Mouse (Mus musculus) spleen, adult 2 months (tissue): Measurements from ENCODE around the gene Tm9sf3. TPM values are rescaled to one million over a fixed set of nuclear protein-coding genes. Genes with fewer than 3 reads are reported as not detected.

Experiments used
- DNase-seq, 2 experiments: peaks; one replicate each; pipeline versions ENCODE4 v3.0.0 to v3.0.0-alpha.2; 2012 to 2021; ENCODE audit warnings: low spot score in 2 of 2, low read depth in 1 of 2
- H3K27ac ChIP-seq: fragments of 200-500 bp; 2 replicates; pipeline ENCODE4 v1.5.1; 2012; ENCODE audit warnings: low read length, inconsistent platforms; ENCODE audit not compliant: insufficient read depth
- H3K27me3 ChIP-seq: fragments of 200-500 bp; 2 replicates; pipeline ENCODE4 v1.6.1; 2012; ENCODE audit warnings: mild to moderate bottlenecking, moderate library complexity, low read length, inconsistent platforms; ENCODE audit not compliant: control insufficient read depth, insufficient read depth
- H3K36me3 ChIP-seq: fragments of 200-500 bp; 2 replicates; pipeline ENCODE4 v1.6.1; 2012; ENCODE audit warnings: mild to moderate bottlenecking, low read length, inconsistent platforms; ENCODE audit not compliant: control insufficient read depth, insufficient read depth
- H3K4me1 ChIP-seq: fragments of 200-500 bp; 2 replicates; pipeline ENCODE4 v1.6.1; 2011; ENCODE audit warnings: inconsistent platforms; ENCODE audit not compliant: control insufficient read depth, insufficient read depth, insufficient read length
- H3K4me3 ChIP-seq: fragments of 200-500 bp; 2 replicates; pipeline ENCODE4 v1.5.1; 2011; ENCODE audit warnings: mild to moderate bottlenecking, inconsistent platforms; ENCODE audit not compliant: insufficient read depth, insufficient read length; ENCODE audit errors: extremely low read depth
- CTCF ChIP-seq: fragments of 200-500 bp; IDR thresholded peaks from 2 replicates; pipeline ENCODE4 v1.5.1; 2011; ENCODE audit warnings: mild to moderate bottlenecking, inconsistent platforms; ENCODE audit not compliant: insufficient read depth, insufficient read length, insufficient replicate concordance; ENCODE audit errors: extremely low read depth
- POLR2A ChIP-seq: fragments of 200-500 bp; IDR thresholded peaks from 2 replicates; pipeline ENCODE4 v1.6.1; 2011; ENCODE audit warnings: low read depth, low read length, inconsistent platforms
- WGBS: fragments of 180-500 bp; shearing (Covaris S2); methylation state at CpG from one replicate; pipeline ENCODE4 v1.1.7; 2018; 5-methylcytosine and 5-hydroxymethylcytosine counted together
- polyA plus RNA-seq: library from polyadenylated mRNA; depleted of rRNA; stranded (reverse); fragments of >200 nt; gene quantifications from 2 replicates; pipeline ENCODE4 v1.2.3, GENCODE M21; 2012

Gene Tm9sf3
- polyA plus RNA-seq, 1 experiment = 23.8 TPM

- DNase-seq = no peak
- H3K4me1 ChIP-seq = no peaks in the 10 kb centered on the region
- WGBS = 66% methylated on average over 4 of the region's 4 CpGs
- H3K27me3 ChIP-seq = no peaks in the 10 kb centered on the region
- TF ChIP-seq POLR2A (no peak), CTCF (no peak)
- H3K27ac ChIP-seq = no peak overlapping the region
- H3K4me3 ChIP-seq = no peak overlapping the region
- H3K36me3 ChIP-seq = peaks cover 21% of the 10 kb centered on the region
Observed at GRCm38 (mm10) chr19:41246271-41246670, 17.5 kb downstream of the Tm9sf3 start.

GRCm38 (mm10) chr19:41244581-41244980, 19.2 kb downstream of the Tm9sf3 start:
- peak in 1 of 2 experiments; percentile 44 for DNase-seq
- H3K36me3 ChIP-seq = peaks cover 27% of the 10 kb centered on the region

GRCm38 (mm10) chr19:41241997-41242396, 21.8 kb downstream of the Tm9sf3 start:
- Histone ChIP-seq H3K27ac (no peak overlapping the region), H3K4me1 (no peaks in the 10 kb centered on the region), H3K4me3 (no peak overlapping the region), H3K27me3 (no peaks in the 10 kb centered on the region), H3K36me3 (peaks cover 28% of the 10 kb centered on the region)
- TF ChIP-seq POLR2A (no peak), CTCF (no peak)
- no peak for DNase-seq
- 89% methylated on average over 5 of the region's 5 CpGs for WGBS

More at GRCm38 (mm10) chr19:41244581-41244980, 19.2 kb downstream of the Tm9sf3 start:
- H3K4me3 ChIP-seq = no peak overlapping the region
- H3K27ac ChIP-seq = no peak overlapping the region
- no peaks in the 10 kb centered on the region for H3K27me3 ChIP-seq
- no peaks in the 10 kb centered on the region for H3K4me1 ChIP-seq
- TF ChIP-seq POLR2A (no peak), CTCF (peak; percentile 31; the same call in 1 of the 2 replicates)
- WGBS = 77% methylated on average over 6 of the region's 6 CpGs

GRCm38 (mm10) chr19:41233698-41234097, 30.1 kb downstream of the Tm9sf3 start:
- Histone ChIP-seq H3K4me3 (no peak overlapping the region), H3K4me1 (no peaks in the 10 kb centered on the region), H3K27me3 (no peaks in the 10 kb centered on the region), H3K27ac (no peak overlapping the region), H3K36me3 (peaks cover 32% of the 10 kb centered on the region)
- TF ChIP-seq CTCF (no peak), POLR2A (no peak)
- WGBS = 94% methylated on average over 4 of the region's 4 CpGs
- DNase-seq = no peak

GRCm38 (mm10) chr19:41208326-41208725, 55.5 kb downstream of the Tm9sf3 start:
- no peak for TF ChIP-seq POLR2A
- H3K27me3 ChIP-seq = peaks cover 8% of the 10 kb centered on the region
- no peak overlapping the region for H3K4me3 ChIP-seq
- peaks cover 5% of the 10 kb centered on the region; the same call in 1 of the 2 replicates for H3K4me1 ChIP-seq
- H3K27ac ChIP-seq = no peak overlapping the region
- H3K36me3 ChIP-seq = peaks cover 9% of the 10 kb centered on the region
- 35% methylated on average over 7 of the region's 7 CpGs for WGBS
- no peak for DNase-seq

- H3K4me3 ChIP-seq = no peak within 1 kb of the TSS; the same call in 1 of the 2 replicates
- H3K4me1 ChIP-seq = peaks cover 5% of the 10 kb centered on the region; the same call in 1 of the 2 replicates
- WGBS = 3% methylated on average over 32 of the region's 32 CpGs
- no peak within 1 kb of the TSS for H3K27ac ChIP-seq
- H3K36me3 ChIP-seq = peaks cover 1% of the 10 kb centered on the region
- no peak for DNase-seq
- H3K27me3 ChIP-seq = peaks cover 8% of the 10 kb centered on the region
- no peak for TF ChIP-seq POLR2A
- TF ChIP-seq CTCF = no peak
Observed at GRCm38 (mm10) chr19:41206811-41207344, 56.9 kb downstream of the Tm9sf3 start, which contains the start of gene Tll2. TSS of gene Tll2 (minus strand) at chr19:41206835.

- Histone ChIP-seq H3K27ac (no peak overlapping the region), H3K4me1 (peaks cover 5% of the 10 kb centered on the region; the same call in 1 of the 2 replicates), H3K4me3 (no peak overlapping the region; the same call in 1 of the 2 replicates), H3K27me3 (peaks cover 8% of the 10 kb centered on the region), H3K36me3 (no peaks in the 10 kb centered on the region)
- no peak for DNase-seq
- WGBS = 3% methylated on average over 46 of the region's 46 CpGs
- TF ChIP-seq POLR2A = no peak
- TF ChIP-seq CTCF = no peak
Observed at GRCm38 (mm10) chr19:41206041-41206810, 57.6 kb downstream of the Tm9sf3 start.
